Mouse (Mus musculus) thymus, adult 2 months (tissue): Measurements from ENCODE around the gene Gm20683.

Experiments used
- CTCF ChIP-seq: fragments of 200-500 bp; IDR thresholded peaks from 2 replicates; pipeline ENCODE4 v1.5.1; 2012; ENCODE audit warnings: mild to moderate bottlenecking, control low read depth, low read length, moderate library complexity, borderline replicate concordance; ENCODE audit not compliant: control insufficient read depth, poor library complexity, insufficient read depth; ENCODE audit errors: extremely low read depth
- POLR2A ChIP-seq: fragments of 200-500 bp; IDR thresholded peaks from 2 replicates; pipeline ENCODE4 v1.6.1; 2012; ENCODE audit warnings: mild to moderate bottlenecking, low read length, control low read depth, moderate library complexity; ENCODE audit not compliant: control insufficient read depth, poor library complexity, insufficient read depth; ENCODE audit errors: extremely low read depth

DNA sequence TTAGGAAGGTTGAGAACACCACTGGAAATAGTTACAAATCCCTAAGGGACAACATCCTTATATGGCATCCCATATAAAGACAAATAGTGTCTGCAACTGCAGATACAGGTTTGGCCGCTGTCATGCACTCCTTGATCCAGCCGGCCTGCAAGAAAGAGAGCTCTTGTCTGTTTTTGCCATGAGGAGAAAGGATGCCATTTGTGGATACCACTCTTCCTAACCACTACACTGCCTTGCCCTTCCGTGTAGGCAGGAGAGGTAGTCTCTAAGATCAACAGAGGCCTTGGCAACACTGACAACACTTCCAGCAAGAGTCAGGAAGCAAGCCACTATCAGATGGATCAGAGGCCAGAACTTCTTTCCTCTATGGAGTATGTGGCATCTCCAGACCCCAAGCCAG lies 55.3 kb downstream of the Gm20683 start, which contains the start of gene Ccdc78:
- TF ChIP-seq CTCF (no peak), POLR2A (no peak)
